Mouse (Mus musculus) forebrain, postnatal 0 days (tissue): Measurements from ENCODE around the gene Vegfa. TPM values are rescaled to one million over a fixed set of nuclear protein-coding genes. Genes with fewer than 3 reads are reported as not detected.

Source experiments
- ATAC-seq: fragments of 200-750 bp; cut with Nextera tagmentation; 2 replicates; pipeline ENCODE4 v1.8.0; 2017; ENCODE audit warnings: mild to moderate bottlenecking, moderate library complexity
- DNase-seq: peaks from one replicate; pipeline ENCODE4 v3.0.0-alpha.2; 2015
- H3K27ac ChIP-seq: fragments of 300-500 bp; sonication (generic); 2 replicates; pipeline ENCODE4 v1.5.1; 2014; ENCODE audit warnings: low read depth, mild to moderate bottlenecking, antibody characterized with exemption, low read length, moderate library complexity, mixed read lengths
- H3K27me3 ChIP-seq: fragments of 300-500 bp; sonication (generic); 2 replicates; pipeline ENCODE4 v1.6.1; 2014; ENCODE audit warnings: mild to moderate bottlenecking, low read length, mixed read lengths; ENCODE audit not compliant: insufficient read depth
- H3K36me3 ChIP-seq: fragments of 300-500 bp; sonication (generic); 2 replicates; pipeline ENCODE4 v1.6.1; 2014; ENCODE audit warnings: mild to moderate bottlenecking, moderate library complexity; ENCODE audit not compliant: insufficient read depth
- H3K4me1 ChIP-seq: fragments of 300-500 bp; sonication (generic); 2 replicates; pipeline ENCODE4 v1.6.1; 2014; ENCODE audit warnings: antibody characterized with exemption; ENCODE audit not compliant: insufficient read depth
- H3K4me2 ChIP-seq: fragments of 300-500 bp; sonication (generic); 2 replicates; pipeline ENCODE4 v1.6.1; 2014; ENCODE audit warnings: low read depth, mild to moderate bottlenecking, moderate library complexity
- H3K4me3 ChIP-seq: fragments of 300-500 bp; sonication (generic); 2 replicates; pipeline ENCODE4 v1.5.1; 2014; ENCODE audit warnings: low read depth, low read length, mixed read lengths
- H3K9ac ChIP-seq: fragments of 300-500 bp; sonication (generic); 2 replicates; pipeline ENCODE4 v1.6.1; 2014; ENCODE audit warnings: mild to moderate bottlenecking
- H3K9me3 ChIP-seq: fragments of 300-500 bp; sonication (generic); 2 replicates; pipeline ENCODE4 v1.6.1; 2016; ENCODE audit warnings: low read length
- CTCF ChIP-seq: sonication (generic); IDR thresholded peaks from 2 replicates; pipeline ENCODE4 v1.5.1; 2016; ENCODE audit warnings: antibody characterized with exemption, control low read depth, low read depth
- WGBS: fragments of 180-500 bp; shearing (Covaris S2); extraction: QIAGEN DNeasy Blood & Tissue Kit; methylation state at CpG from one replicate; pipeline ENCODE4 v1.1.7; 2014; 5-methylcytosine and 5-hydroxymethylcytosine counted together
- polyA plus RNA-seq: library from polyadenylated mRNA; unstranded; fragments of >200 nt; fragmentation: Nextera tagmentation; extraction: Ambion mirVana; gene quantifications from 2 replicates; pipeline ENCODE4 v1.2.1, GENCODE M21; 2015
- total RNA-seq: library from RNA; depleted of rRNA; stranded (reverse); fragments of >200 nt; gene quantifications from 2 replicates; pipeline ENCODE4 v1.2.3, GENCODE M21; 2014

Vegfa gene
- total and polyA plus RNA-seq, 2 experiments from 2014 or later, result 2.0 to 96.5 TPM

GRCm38 (mm10) chr17:46021760-46022159 lies 10.4 kb downstream of the Vegfa start:
- Histone ChIP-seq H3K36me3 (peaks cover 54% of the 10 kb centered on the region), H3K27me3 (no peaks in the 10 kb centered on the region), H3K27ac (no peak overlapping the region), H3K4me1 (no peaks in the 10 kb centered on the region), H3K4me3 (no peak overlapping the region), H3K4me2 (no peak overlapping the region), H3K9ac (no peak overlapping the region), H3K9me3 (no peaks in the 10 kb centered on the region)
- TF ChIP-seq CTCF, result no peak
- DNase-seq, result no peak
- 96% methylated on average over 9 of the region's 9 CpGs for WGBS
- no peak for ATAC-seq

GRCm38 (mm10) chr17:46021173-46021572 lies 11.0 kb downstream of the Vegfa start:
- Histone ChIP-seq H3K9ac (no peak overlapping the region), H3K9me3 (no peaks in the 10 kb centered on the region), H3K36me3 (peaks cover 54% of the 10 kb centered on the region), H3K4me2 (no peak overlapping the region), H3K27me3 (no peaks in the 10 kb centered on the region), H3K27ac (no peak overlapping the region), H3K4me3 (no peak overlapping the region), H3K4me1 (no peaks in the 10 kb centered on the region)
- no peak for TF ChIP-seq CTCF
- WGBS, result 97% methylated on average over 7 of the region's 7 CpGs
- ATAC-seq, result no peak
- no peak for DNase-seq

DNA sequence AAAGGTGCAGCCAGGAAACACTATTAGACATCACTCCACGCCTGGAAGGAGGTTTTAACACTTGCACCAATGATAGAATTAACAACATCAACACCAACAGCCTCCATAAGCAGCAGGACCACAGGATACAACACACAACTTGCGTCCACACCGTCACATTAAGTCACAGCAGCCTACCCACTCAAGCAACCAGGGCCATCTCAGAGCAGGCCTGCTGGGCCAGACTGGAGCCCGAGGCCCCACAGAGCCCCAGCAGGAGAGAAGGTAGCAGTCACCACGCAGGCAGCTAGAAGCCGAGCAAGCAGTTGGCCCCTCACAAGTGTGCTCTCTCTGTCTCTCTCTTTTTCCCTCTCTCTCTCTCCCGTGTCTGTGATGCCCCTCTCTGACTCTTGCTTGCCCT lies 11.6 kb downstream of the Vegfa start:
- Histone ChIP-seq H3K4me2 (no peak overlapping the region), H3K27me3 (no peaks in the 10 kb centered on the region), H3K4me3 (no peak overlapping the region), H3K36me3 (peaks cover 56% of the 10 kb centered on the region), H3K9ac (no peak overlapping the region), H3K9me3 (no peaks in the 10 kb centered on the region), H3K4me1 (no peaks in the 10 kb centered on the region), H3K27ac (no peak overlapping the region)
- no peak for TF ChIP-seq CTCF
- DNase-seq, result no peak
- 74% methylated on average over 7 of the region's 7 CpGs for WGBS
- no peak for ATAC-seq

DNA sequence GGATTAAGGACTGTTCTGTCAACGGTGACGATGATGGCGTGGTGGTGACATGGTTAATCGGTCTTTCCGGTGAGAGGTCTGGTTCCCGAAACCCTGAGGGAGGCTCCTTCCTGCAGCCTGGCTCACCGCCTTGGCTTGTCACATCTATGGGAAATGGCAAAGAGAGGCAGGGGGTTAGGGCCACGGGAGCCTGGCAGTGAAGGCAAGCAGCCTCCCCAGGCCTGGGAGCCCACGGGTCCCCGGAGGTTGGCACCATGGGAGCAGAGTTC lies 13.5 kb downstream of the Vegfa start:
- H3K27me3 ChIP-seq, result no peaks in the 10 kb centered on the region
- ATAC-seq (no peak), DNase-seq (no peak)
- no peak overlapping the region for H3K9ac ChIP-seq
- no peak overlapping the region for H3K27ac ChIP-seq
- H3K36me3 ChIP-seq, result peaks cover 55% of the 10 kb centered on the region
- TF ChIP-seq CTCF, result no peak
- H3K4me1 ChIP-seq, result no peaks in the 10 kb centered on the region
- no peaks in the 10 kb centered on the region for H3K9me3 ChIP-seq
- no peak overlapping the region for H3K4me2 ChIP-seq
- H3K4me3 ChIP-seq, result no peak overlapping the region
- 83% methylated on average over 10 of the region's 10 CpGs for WGBS

DNA sequence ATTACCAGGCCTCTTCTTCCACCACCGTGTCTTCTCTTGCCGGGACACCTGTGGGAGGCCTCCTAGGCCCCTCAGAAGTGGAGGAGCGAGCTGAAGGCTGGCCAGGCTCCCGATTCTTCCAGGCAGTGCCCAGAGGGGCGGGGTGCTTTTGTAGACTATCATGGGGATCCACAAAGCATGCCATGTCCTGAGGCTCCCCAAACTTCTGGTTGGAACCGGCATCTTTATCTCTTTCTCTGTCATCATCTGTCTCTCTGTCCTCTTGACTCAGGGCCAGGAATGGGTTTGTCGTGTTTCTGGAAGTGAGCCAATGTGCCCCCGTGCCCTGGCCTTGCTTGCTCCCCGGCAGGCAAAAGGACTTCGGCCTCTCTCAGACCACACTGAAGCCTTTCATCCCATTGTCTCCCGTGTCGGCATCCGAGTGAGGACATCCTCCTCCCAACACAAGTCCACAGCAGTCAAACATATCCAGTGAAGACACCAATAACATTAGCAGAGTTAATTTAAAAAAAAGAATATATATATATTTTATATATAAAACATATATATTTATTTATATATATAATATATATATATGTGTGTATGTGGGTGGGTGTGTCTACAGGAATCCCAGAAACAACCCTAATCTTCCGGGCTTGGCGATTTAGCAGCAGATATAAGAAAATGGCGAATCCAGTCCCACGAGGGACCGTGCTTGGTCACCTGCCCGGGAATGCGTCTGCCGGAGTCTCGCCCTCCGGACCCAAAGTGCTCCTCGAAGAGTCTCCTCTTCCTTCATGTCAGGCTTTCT lies 14.0 kb downstream of the Vegfa start:
- Histone ChIP-seq H3K4me1 (no peaks in the 10 kb centered on the region), H3K4me3 (no peak overlapping the region), H3K4me2 (no peak overlapping the region), H3K9ac (no peak overlapping the region), H3K27ac (no peak overlapping the region), H3K36me3 (peaks cover 55% of the 10 kb centered on the region), H3K27me3 (no peaks in the 10 kb centered on the region), H3K9me3 (no peaks in the 10 kb centered on the region)
- 73% methylated on average over 24 of the region's 24 CpGs for WGBS
- ATAC-seq (no peak), DNase-seq (no peak)
- TF ChIP-seq CTCF, result no peak

- H3K36me3 ChIP-seq, result peaks cover 43% of the 10 kb centered on the region
- H3K9me3 ChIP-seq, result no peaks in the 10 kb centered on the region
- DNase-seq, result no peak
- TF ChIP-seq CTCF, result no peak
- WGBS, result 91% methylated on average over 5 of the region's 5 CpGs
- no peaks in the 10 kb centered on the region for H3K27me3 ChIP-seq
- H3K4me2 ChIP-seq, result no peak overlapping the region
- ATAC-seq, result no peak
- H3K4me1 ChIP-seq, result no peaks in the 10 kb centered on the region
- no peak overlapping the region for H3K27ac ChIP-seq
- no peak overlapping the region for H3K9ac ChIP-seq
- no peak overlapping the region for H3K4me3 ChIP-seq
Measured at GRCm38 (mm10) chr17:46016617-46017016, 15.6 kb downstream of the Vegfa start.

GRCm38 (mm10) chr17:46015967-46016366 lies 16.2 kb downstream of the Vegfa start:
- 96% methylated on average over 6 of the region's 6 CpGs for WGBS
- Histone ChIP-seq H3K9me3 (no peaks in the 10 kb centered on the region), H3K4me2 (no peak overlapping the region), H3K36me3 (peaks cover 40% of the 10 kb centered on the region), H3K4me3 (no peak overlapping the region), H3K9ac (no peak overlapping the region), H3K27ac (no peak overlapping the region), H3K4me1 (no peaks in the 10 kb centered on the region), H3K27me3 (no peaks in the 10 kb centered on the region)
- no peak for DNase-seq
- ATAC-seq, result no peak
- no peak for TF ChIP-seq CTCF

DNA sequence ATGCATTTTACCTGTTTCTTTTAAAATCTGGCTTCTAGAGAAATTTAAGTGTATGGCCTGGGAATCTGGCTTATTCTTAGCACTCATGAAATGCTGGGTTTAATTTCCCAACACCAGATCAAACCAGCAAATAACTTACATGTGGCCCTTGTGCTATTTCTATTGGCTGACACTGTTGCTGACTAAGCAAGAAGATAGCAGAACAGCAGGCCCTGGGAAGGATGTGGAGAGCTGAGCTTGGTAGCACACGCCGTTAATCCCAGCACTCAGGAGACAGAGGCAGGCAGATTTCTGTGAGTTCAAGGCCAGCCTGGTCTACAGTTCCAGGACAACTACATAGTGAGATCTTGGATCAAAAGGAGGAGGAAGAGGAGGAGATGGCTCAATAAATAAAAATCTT lies 17.2 kb downstream of the Vegfa start:
- Histone ChIP-seq H3K27me3 (no peaks in the 10 kb centered on the region), H3K4me1 (no peaks in the 10 kb centered on the region), H3K4me3 (no peak overlapping the region), H3K9me3 (no peaks in the 10 kb centered on the region), H3K27ac (no peak overlapping the region), H3K4me2 (no peak overlapping the region), H3K36me3 (peaks cover 31% of the 10 kb centered on the region), H3K9ac (no peak overlapping the region)
- no peak for DNase-seq
- TF ChIP-seq CTCF, result no peak
- ATAC-seq, result no peak
- WGBS, result 88% methylated on average over 2 of the region's 2 CpGs
